Mouse (Mus musculus) C2C12 (cell line): ENCODE data around the gene Tssk4.

ENCODE experiments used
- CEBPB ChIP-seq: IDR thresholded peaks from one replicate; pipeline ENCODE4 v1.6.1; 2011; ENCODE audit warnings: low read depth, mild to moderate bottlenecking, control low read depth, moderate library complexity
- CTCF ChIP-seq: IDR thresholded peaks from one replicate; pipeline ENCODE4 v1.5.1; 2011; ENCODE audit not compliant: control insufficient read depth, insufficient read depth, insufficient read length
- FOSL1 ChIP-seq: IDR thresholded peaks from one replicate; pipeline ENCODE4 v1.8.0; 2011; ENCODE audit warnings: mild to moderate bottlenecking, low read length; ENCODE audit not compliant: poor library complexity, insufficient read depth, severe bottlenecking
- MAX ChIP-seq: IDR thresholded peaks from one replicate; pipeline ENCODE4 v1.6.1; 2011; ENCODE audit warnings: mild to moderate bottlenecking, control low read depth
- MYOD1 ChIP-seq: IDR thresholded peaks from one replicate; pipeline ENCODE4 v1.6.1; 2011; ENCODE audit warnings: low read depth; ENCODE audit not compliant: control insufficient read depth, insufficient read length
- MYOG ChIP-seq: IDR thresholded peaks from one replicate; pipeline ENCODE4 v1.6.1; 2011; ENCODE audit not compliant: control insufficient read depth, insufficient read length; ENCODE audit errors: extremely low read depth
- USF1 ChIP-seq: IDR thresholded peaks from one replicate; pipeline ENCODE4 v1.6.1; 2011; ENCODE audit warnings: low read depth, mild to moderate bottlenecking, control low read depth, moderate library complexity

- TF ChIP-seq CTCF, result peak; percentile 61
- TF ChIP-seq USF1, result peak; percentile 89
- TF ChIP-seq MYOG, result no peak
- TF ChIP-seq MAX, result peak; percentile 75
- TF ChIP-seq MYOD1, result no peak
- TF ChIP-seq CEBPB, result no peak
- no peak for TF ChIP-seq FOSL1
These were observed 46.1 kb upstream of the Tssk4 start for GRCm38 (mm10) chr14:55603633-55604576.
